Mouse (Mus musculus) kidney, adult 2 months (tissue): ENCODE measurements around the gene 1700037H04Rik.

ENCODE experiments used
- CTCF ChIP-seq: fragments of 200-500 bp; conservative IDR thresholded peaks from 2 replicates; pipeline ENCODE4 v1.5.1; 2011; ENCODE audit warnings: low read depth, mild to moderate bottlenecking, control low read depth, low read length, moderate library complexity, mixed read lengths; ENCODE audit not compliant: insufficient read depth, insufficient read length
- POLR2A ChIP-seq: fragments of 200-500 bp; IDR thresholded peaks from one replicate; pipeline ENCODE4 v1.6.1; 2011; ENCODE audit warnings: low read depth, low read length, control low read depth

- TF ChIP-seq POLR2A, result no peak
- peak; percentile 58 for TF ChIP-seq CTCF
Observed at GRCm38 (mm10) chr2:131179990-131180587, 20.2 kb upstream of the 1700037H04Rik start, which contains the start of gene Cenpb.
